Mouse (Mus musculus) c-Kit-positive CD71-negative TER-119-negative erythroid progenitor cells, embryonic 14.5 days (primary cell): ENCODE measurements at regions not wholly inside any gene's neighbourhood (a gene's known extent, or its start where the extent isn't known, plus 50 kb on each side); places are given as distances from the start of the nearest gene placed in this dataset.

ENCODE experiments used
- DNase-seq: peaks from one replicate; pipeline ENCODE4 v3.0.0-alpha.2; 2013; ENCODE audit warnings: low read depth

- DNase-seq = no peak
Measured at GRCm38 (mm10) chr15:36916998-36917397, 90.6 kb downstream of the Zfp706 start.

GRCm38 (mm10) chr15:36914239-36915100, 93.1 kb downstream of the Zfp706 start:
- no peak for DNase-seq

GRCm38 (mm10) chr15:36913308-36913707, 94.3 kb downstream of the Zfp706 start:
- no peak for DNase-seq

GRCm38 (mm10) chr15:36910272-36910671, 97.3 kb downstream of the Zfp706 start:
- DNase-seq = no peak

- DNase-seq = no peak
Measured at GRCm38 (mm10) chr15:36909494-36909893, 98.1 kb downstream of the Zfp706 start.

GRCm38 (mm10) chr15:36906789-36907188, 100.8 kb downstream of the Zfp706 start:
- no peak for DNase-seq

- DNase-seq = no peak
Measured at GRCm38 (mm10) chr15:36906052-36906451, 101.5 kb downstream of the Zfp706 start.

GRCm38 (mm10) chr15:36903922-36904321, 103.7 kb downstream of the Zfp706 start:
- DNase-seq = no peak

- DNase-seq = no peak
Measured at GRCm38 (mm10) chr15:36903309-36903708, 104.3 kb downstream of the Zfp706 start.

GRCm38 (mm10) chr15:36901830-36902285, 105.7 kb downstream of the Zfp706 start:
- DNase-seq = no peak

- DNase-seq = no peak
Measured at GRCm38 (mm10) chr15:36901350-36901749, 106.2 kb downstream of the Zfp706 start.

GRCm38 (mm10) chr15:36900940-36901339, 106.6 kb downstream of the Zfp706 start:
- DNase-seq = no peak

GRCm38 (mm10) chr15:36899882-36900281, 107.7 kb downstream of the Zfp706 start:
- no peak for DNase-seq

GRCm38 (mm10) chr15:36898857-36899523, 108.6 kb downstream of the Zfp706 start:
- no peak for DNase-seq

- DNase-seq = no peak
Measured at GRCm38 (mm10) chr15:36898326-36898725, 109.2 kb downstream of the Zfp706 start.

- no peak for DNase-seq
Measured at GRCm38 (mm10) chr15:36896265-36896664, 111.3 kb downstream of the Zfp706 start.

- no peak for DNase-seq
Measured at GRCm38 (mm10) chr15:36895031-36895430, 112.5 kb downstream of the Zfp706 start.

- no peak for DNase-seq
Measured at GRCm38 (mm10) chr15:36893407-36893969, 114.1 kb downstream of the Zfp706 start.

- DNase-seq = no peak
Measured at GRCm38 (mm10) chr15:36892576-36893205, 114.9 kb downstream of the Zfp706 start.

GRCm38 (mm10) chr15:36891851-36892250, 115.7 kb downstream of the Zfp706 start:
- no peak for DNase-seq

- DNase-seq = no peak
Measured at GRCm38 (mm10) chr15:36891296-36891695, 116.3 kb downstream of the Zfp706 start.

- DNase-seq = no peak
Measured at GRCm38 (mm10) chr15:36889072-36889471, 118.5 kb downstream of the Zfp706 start.
